In genomic region chr7:126017455-126017854, GRCm38 (mm10) we compare ENCODE assay signal across 26 mouse cellular contexts.
DNase-seq lines count a peak whose midpoint lies in the region; ATAC-seq and TF ChIP-seq lines count a peak whose summit lies in the region.
"Had no signal": no experiment of that assay in that cellular context is flagged by ENCODE, and none has a peak within 500 bp of the region (broad histone marks: within the 10 kb centered on the region; RNA-seq: fewer than 3 reads in every experiment).

No protein-coding gene starts in this region.

- TF ChIP-seq EP300 in liver, embryonic 14.5 days (IDR thresholded peaks at IDR 0.05; ENCODE audit: low read depth) = no peak
- no peak for TF ChIP-seq EP300 in liver, postnatal 0 days (IDR thresholded peaks at IDR 0.05; ENCODE audit: low read depth)

- TF ChIP-seq CTCF in liver, embryonic 14.5 days (IDR thresholded peaks at IDR 0.05; ENCODE audit: low read depth) = no peak
- TF ChIP-seq CTCF in liver, postnatal 0 days (IDR thresholded peaks at IDR 0.05; ENCODE audit: low read depth) = no peak

- no peak overlapping the region for H3K9ac ChIP-seq in liver, embryonic 12.5 days
- H3K9ac ChIP-seq in liver, embryonic 14.5 days (replicated peaks) = no peak overlapping the region
- no peak overlapping the region for H3K9ac ChIP-seq in liver, postnatal 0 days (replicated peaks)
- H3K9ac ChIP-seq in liver, embryonic 16.5 days (ENCODE audit: low read depth, low read length) = no peak overlapping the region
- H3K9ac ChIP-seq: embryonic facial prominence, embryonic 13.5 days; embryonic facial prominence, embryonic 15.5 days; forebrain, embryonic 12.5 days had no signal

- H3K4me3 ChIP-seq in liver, embryonic 12.5 days = no peak overlapping the region
- H3K4me3 ChIP-seq in liver, embryonic 14.5 days (ENCODE audit: insufficient read depth in 1 of 2, low read depth in 2 of 2, low read length in 2 of 2) = no peak overlapping the region
- no peak overlapping the region for H3K4me3 ChIP-seq in liver, postnatal 0 days (ENCODE audit: low read depth, low read length)
- H3K4me3 ChIP-seq in liver, embryonic 16.5 days (ENCODE audit: low read depth, low read length) = no peak overlapping the region
- H3K4me3 ChIP-seq: embryonic facial prominence, embryonic 13.5 days; embryonic facial prominence, embryonic 15.5 days; erythroblast, embryonic 14.5 days; forebrain, embryonic 10.5 days; forebrain, embryonic 12.5 days had no signal

- peak; percentile 72 for ATAC-seq in liver, embryonic 12.5 days
- ATAC-seq in liver, embryonic 14.5 days (ENCODE audit: insufficient read depth) = peak; percentile 76
- no peak for ATAC-seq in liver, postnatal 0 days
- ATAC-seq in liver, embryonic 16.5 days (ENCODE audit: low read depth) = peak; percentile 60
- ATAC-seq: CD4-positive, CD25-positive, alpha-beta regulatory T cell, adult 4 months; forebrain, embryonic 14.5 days; forebrain, embryonic 16.5 days had no signal

- H3K27ac ChIP-seq in liver, embryonic 12.5 days = no peak overlapping the region
- no peak overlapping the region for H3K27ac ChIP-seq in liver, embryonic 14.5 days
- no peak overlapping the region for H3K27ac ChIP-seq in liver, postnatal 0 days (ENCODE audit: low read depth)
- H3K27ac ChIP-seq in liver, embryonic 16.5 days (ENCODE audit: low read length) = no peak overlapping the region
- H3K27ac ChIP-seq: embryonic facial prominence, embryonic 13.5 days; embryonic facial prominence, embryonic 15.5 days; forebrain, embryonic 10.5 days; forebrain, embryonic 12.5 days had no signal

- no peaks in the 10 kb centered on the region for H3K36me3 ChIP-seq in liver, embryonic 12.5 days
- H3K36me3 ChIP-seq in liver, embryonic 14.5 days (replicated peaks; ENCODE audit: control insufficient read depth, insufficient read depth, low read depth) = no peaks in the 10 kb centered on the region
- H3K36me3 ChIP-seq in liver, postnatal 0 days (replicated peaks; ENCODE audit: insufficient read depth, low read length) = no peaks in the 10 kb centered on the region
- H3K36me3 ChIP-seq in liver, embryonic 16.5 days (ENCODE audit: control insufficient read depth, insufficient read depth) = no peaks in the 10 kb centered on the region
- H3K36me3 ChIP-seq: embryonic facial prominence, embryonic 13.5 days; embryonic facial prominence, embryonic 15.5 days; forebrain, embryonic 10.5 days; forebrain, embryonic 12.5 days; G1E had no signal

- peaks cover 28% of the 10 kb centered on the region for H3K4me1 ChIP-seq in liver, embryonic 12.5 days
- H3K4me1 ChIP-seq in liver, embryonic 14.5 days (replicated peaks; ENCODE audit: control insufficient read depth in 2 of 2, insufficient read depth in 2 of 2, low read length in 1 of 2) = peaks cover 3 to 5% of the 10 kb centered on the region in 2 experiments
- H3K4me1 ChIP-seq in liver, postnatal 0 days (ENCODE audit: insufficient read depth) = no peaks in the 10 kb centered on the region
- peaks cover 4% of the 10 kb centered on the region for H3K4me1 ChIP-seq in liver, embryonic 16.5 days (ENCODE audit: control insufficient read depth, low read depth, low read length)

- H3K27me3 ChIP-seq in liver, embryonic 12.5 days (replicated peaks) = no peaks in the 10 kb centered on the region; the same call in 1 of the 2 replicates
- no peaks in the 10 kb centered on the region for H3K27me3 ChIP-seq in liver, embryonic 14.5 days (ENCODE audit: control insufficient read depth, insufficient read depth, low read length)
- no peaks in the 10 kb centered on the region for H3K27me3 ChIP-seq in liver, postnatal 0 days (ENCODE audit: insufficient read depth, low read length)
- H3K27me3 ChIP-seq in liver, embryonic 16.5 days (ENCODE audit: control insufficient read depth, insufficient read depth, low read depth, low read length) = no peaks in the 10 kb centered on the region
- H3K27me3 ChIP-seq: embryonic facial prominence, embryonic 13.5 days; embryonic facial prominence, embryonic 15.5 days had no signal

- H3K9me3 ChIP-seq in liver, embryonic 12.5 days (replicated peaks) = no peaks in the 10 kb centered on the region
- H3K9me3 ChIP-seq in liver, embryonic 14.5 days (ENCODE audit: control insufficient read depth, low read length) = no peaks in the 10 kb centered on the region
- H3K9me3 ChIP-seq in liver, postnatal 0 days (ENCODE audit: low read length) = no peaks in the 10 kb centered on the region
- no peaks in the 10 kb centered on the region for H3K9me3 ChIP-seq in liver, embryonic 16.5 days (replicated peaks; ENCODE audit: control insufficient read depth, low read length)
- H3K9me3 ChIP-seq: embryonic facial prominence, embryonic 13.5 days; embryonic facial prominence, embryonic 15.5 days; forebrain, embryonic 10.5 days; forebrain, embryonic 12.5 days; G1E had no signal

- H3K4me2 ChIP-seq in liver, embryonic 12.5 days = no peak overlapping the region
- H3K4me2 ChIP-seq in liver, embryonic 14.5 days (ENCODE audit: low read depth) = no peak overlapping the region
- no peak overlapping the region for H3K4me2 ChIP-seq in liver, postnatal 0 days (ENCODE audit: low read depth, low read length)
- H3K4me2 ChIP-seq in liver, embryonic 16.5 days (ENCODE audit: low read depth, low read length) = no peak overlapping the region
- H3K4me2 ChIP-seq: embryonic facial prominence, embryonic 13.5 days; embryonic facial prominence, embryonic 15.5 days; forebrain, embryonic 12.5 days had no signal

- 54% methylated on average over 4 of the region's 4 CpGs for WGBS in liver, embryonic 12.5 days (ENCODE audit: insufficient replicate concordance)
- 39% methylated on average over 4 of the region's 4 CpGs for WGBS in liver, embryonic 14.5 days (ENCODE audit: insufficient replicate concordance)
- 76% methylated on average over 4 of the region's 4 CpGs for WGBS in liver, postnatal 0 days (ENCODE audit: insufficient replicate concordance)
- WGBS in liver, embryonic 16.5 days (ENCODE audit: insufficient replicate concordance) = 46% methylated on average over 4 of the region's 4 CpGs

- DNase-seq in liver = no peak
- no peak for DNase-seq in liver, embryonic 14.5 days (ENCODE audit: low read depth in 3 of 3, low spot score in 3 of 3)
- DNase-seq in liver, postnatal 0 days = no peak
- no peak for DNase-seq in spleen, postnatal 36 days (ENCODE audit: low spot score in 2 of 2)
- DNase-seq: adrenal gland, adult 2 months; adrenal gland, postnatal 10 days; adrenal gland, postnatal 25 days; B cell, adult 2 months; cerebellum, adult 11 months; cerebellum, adult 18-20 months; cerebellum, adult 8-10 months; cerebellum, adult 9-11 months; cerebellum, postnatal 14 days; cerebellum, postnatal 36 days; embryo, embryonic 11 days had no signal
